Mouse (Mus musculus): ENCODE results near the gene Etv4. TPM values are rescaled to one million over a fixed set of nuclear protein-coding genes. Genes with fewer than 3 reads are reported as not detected.

Etv4 gene
- polyA plus RNA-seq, 1 experiment from 2014 or later, result 12.5 TPM

DNA sequence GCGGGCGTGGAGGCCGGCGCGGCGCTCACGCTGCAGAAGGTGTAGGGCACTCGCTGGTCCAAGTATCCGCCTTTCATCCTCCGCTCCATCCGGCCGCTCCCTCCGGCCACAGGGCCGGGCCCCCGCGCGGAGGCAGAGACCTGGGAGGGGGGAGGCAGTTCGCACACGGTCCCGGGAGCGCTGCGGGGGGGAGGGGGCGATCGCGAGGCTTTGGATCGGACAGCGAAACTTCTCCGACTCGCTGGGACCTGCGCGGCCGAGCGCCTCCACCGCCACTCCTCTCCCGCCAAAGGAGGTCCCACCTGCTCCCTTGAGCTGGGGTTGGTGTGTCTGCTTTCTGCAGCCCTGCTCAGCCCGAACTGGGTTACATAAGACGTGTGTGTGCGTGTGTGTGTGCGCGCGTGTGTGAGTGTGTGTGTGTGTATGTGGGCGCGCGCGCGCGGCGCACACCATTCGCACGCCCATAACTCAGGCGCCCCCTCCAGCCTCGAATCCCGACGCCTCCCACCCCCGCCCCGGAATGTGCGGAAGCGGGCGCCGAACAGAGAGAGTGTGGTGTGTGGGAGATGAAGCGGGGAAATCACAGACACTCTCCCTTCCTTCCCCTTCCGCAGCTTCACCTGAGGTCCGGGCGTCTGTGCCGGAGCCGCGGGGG is 556 bp downstream of the Etv4 start:
- Histone ChIP-seq H3K27ac (peak overlapping the region; percentile 59), H3K4me1 (peaks cover 19% of the 10 kb centered on the region), H3K9ac (peak overlapping the region; percentile 31), H3K27me3 (peaks cover 72% of the 10 kb centered on the region), H3K4me3 (peak overlapping the region; percentile 52), H3K9me3 (no peaks in the 10 kb centered on the region), H3K4me2 (peak overlapping the region; percentile 97), H3K36me3 (no peaks in the 10 kb centered on the region)
- ATAC-seq (ENCODE audit: borderline replicate concordance, extremely low read depth, low FRiP score, low TSS enrichment), result peak; percentile 62
- 0% methylated on average over 44 of the region's 67 CpGs for WGBS

DNA sequence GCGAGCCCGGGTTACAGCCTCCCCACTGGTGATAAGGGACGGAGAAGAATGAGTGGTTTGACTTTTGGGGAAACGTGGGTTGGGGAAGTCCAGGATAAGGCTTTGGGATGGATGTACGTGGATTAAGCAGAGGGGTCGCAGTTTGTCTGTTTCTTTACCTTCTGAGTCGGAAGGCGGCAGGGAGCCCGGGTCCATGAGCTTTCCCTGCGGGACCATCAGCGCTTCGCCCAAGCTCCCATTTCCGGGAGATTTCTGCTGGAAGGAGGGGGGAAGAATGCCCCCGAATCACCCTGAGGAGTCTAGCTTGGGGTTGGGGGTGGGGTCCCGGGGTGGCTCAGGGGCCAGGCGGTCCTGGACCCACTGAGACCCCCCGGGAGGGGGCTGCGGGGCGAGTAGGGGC is 1.1 kb downstream of the Etv4 start:
- Histone ChIP-seq H3K4me3 (peak overlapping the region; percentile 52), H3K9me3 (no peaks in the 10 kb centered on the region), H3K4me2 (peak overlapping the region; percentile 97), H3K36me3 (no peaks in the 10 kb centered on the region), H3K27ac (peak overlapping the region; percentile 59; the same call in 1 of the 2 replicates), H3K27me3 (peaks cover 72% of the 10 kb centered on the region), H3K4me1 (peaks cover 19% of the 10 kb centered on the region), H3K9ac (peak overlapping the region; percentile 31)
- 2% methylated on average over 19 of the region's 19 CpGs for WGBS
- peak; percentile 15; the same call in 1 of the 2 replicates for ATAC-seq (ENCODE audit: borderline replicate concordance, extremely low read depth, low FRiP score, low TSS enrichment)

DNA sequence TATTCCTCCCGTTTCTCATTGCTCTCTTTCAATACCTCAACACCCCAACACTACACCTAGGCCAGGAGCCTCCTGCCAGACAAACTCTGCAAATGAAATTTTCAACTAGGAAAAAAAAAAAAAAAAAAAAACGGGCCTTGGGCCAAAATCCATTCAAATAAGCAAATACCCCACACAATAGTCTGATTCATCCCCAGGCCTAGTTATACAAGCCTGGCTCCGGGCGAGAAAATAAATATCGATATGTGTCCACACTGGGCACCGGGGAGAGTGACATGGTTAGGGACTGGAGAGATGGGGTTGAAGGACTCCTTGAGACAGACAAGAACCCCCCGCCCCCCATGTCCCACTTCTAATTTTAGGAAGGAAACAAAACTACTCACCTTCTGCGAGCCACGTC is 1.6 kb downstream of the Etv4 start:
- H3K9me3 ChIP-seq, result no peaks in the 10 kb centered on the region
- 16% methylated on average over 9 of the region's 9 CpGs for WGBS
- no peaks in the 10 kb centered on the region for H3K36me3 ChIP-seq
- H3K27me3 ChIP-seq, result peaks cover 69% of the 10 kb centered on the region
- peaks cover 19% of the 10 kb centered on the region for H3K4me1 ChIP-seq
- H3K4me3 ChIP-seq, result peak overlapping the region; percentile 52
- no peak overlapping the region for H3K9ac ChIP-seq
- 0 out of 2 replicates have a peak overlapping the region, but pooled peaks have one; percentile 59 for H3K27ac ChIP-seq
- H3K4me2 ChIP-seq, result peak overlapping the region; percentile 97
- no peak for ATAC-seq (ENCODE audit: borderline replicate concordance, extremely low read depth, low FRiP score, low TSS enrichment)

DNA sequence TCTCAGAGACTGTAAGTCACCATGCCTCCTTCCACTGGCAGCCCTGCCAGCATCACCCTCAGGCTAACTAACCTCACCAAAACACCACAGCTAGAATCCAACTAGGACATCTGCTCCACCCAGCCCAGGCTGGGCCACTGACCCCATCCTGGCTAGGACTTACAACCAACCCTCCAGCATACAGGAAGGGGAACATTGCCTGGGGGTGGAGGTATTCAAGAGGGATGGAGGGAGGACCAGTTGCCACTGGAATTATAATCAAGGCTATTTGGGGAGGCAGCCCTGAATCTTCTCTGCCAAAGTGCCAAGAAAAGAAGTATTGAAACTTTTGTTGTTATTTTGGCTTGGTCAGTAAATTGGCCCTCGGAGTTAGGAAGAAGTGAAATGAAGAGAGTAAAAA is 2.0 kb downstream of the Etv4 start:
- peaks cover 64% of the 10 kb centered on the region for H3K27me3 ChIP-seq
- no peak overlapping the region for H3K4me3 ChIP-seq
- peak overlapping the region; percentile 97; the same call in 1 of the 2 replicates for H3K4me2 ChIP-seq
- H3K9me3 ChIP-seq, result no peaks in the 10 kb centered on the region
- H3K9ac ChIP-seq, result no peak overlapping the region
- WGBS, result 55% methylated on average over 1 of the region's 1 CpGs
- H3K36me3 ChIP-seq, result no peaks in the 10 kb centered on the region
- H3K27ac ChIP-seq, result no peak overlapping the region
- ATAC-seq (ENCODE audit: borderline replicate concordance, extremely low read depth, low FRiP score, low TSS enrichment), result no peak
- H3K4me1 ChIP-seq, result peaks cover 19% of the 10 kb centered on the region

DNA sequence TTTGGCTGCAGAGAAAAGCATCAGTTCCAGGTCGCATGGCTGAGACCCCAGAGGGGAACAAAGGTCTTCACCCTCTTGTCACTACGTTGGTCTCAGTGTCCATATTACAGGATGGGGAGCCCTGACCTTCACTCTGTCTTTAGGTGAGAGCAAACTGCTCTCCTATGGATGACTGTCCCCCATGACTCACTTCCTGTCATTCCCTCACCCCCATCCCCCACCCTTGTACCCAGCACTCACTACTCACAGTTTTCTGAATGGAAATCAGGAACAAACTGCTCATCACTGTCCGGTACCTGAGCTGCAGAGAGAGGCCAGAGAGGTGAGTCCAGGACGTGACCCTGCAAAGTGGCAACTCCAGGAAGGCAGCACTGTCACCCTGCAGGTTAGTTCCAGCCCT is 8.3 kb downstream of the Etv4 start:
- Histone ChIP-seq H3K9ac (no peak overlapping the region), H3K4me2 (no peak overlapping the region), H3K27ac (no peak overlapping the region), H3K9me3 (no peaks in the 10 kb centered on the region), H3K36me3 (no peaks in the 10 kb centered on the region), H3K4me1 (peaks cover 13% of the 10 kb centered on the region), H3K4me3 (no peak overlapping the region), H3K27me3 (peaks cover 15% of the 10 kb centered on the region)
- WGBS, result 73% methylated on average over 4 of the region's 4 CpGs
- ATAC-seq (ENCODE audit: borderline replicate concordance, extremely low read depth, low FRiP score, low TSS enrichment), result no peak

DNA sequence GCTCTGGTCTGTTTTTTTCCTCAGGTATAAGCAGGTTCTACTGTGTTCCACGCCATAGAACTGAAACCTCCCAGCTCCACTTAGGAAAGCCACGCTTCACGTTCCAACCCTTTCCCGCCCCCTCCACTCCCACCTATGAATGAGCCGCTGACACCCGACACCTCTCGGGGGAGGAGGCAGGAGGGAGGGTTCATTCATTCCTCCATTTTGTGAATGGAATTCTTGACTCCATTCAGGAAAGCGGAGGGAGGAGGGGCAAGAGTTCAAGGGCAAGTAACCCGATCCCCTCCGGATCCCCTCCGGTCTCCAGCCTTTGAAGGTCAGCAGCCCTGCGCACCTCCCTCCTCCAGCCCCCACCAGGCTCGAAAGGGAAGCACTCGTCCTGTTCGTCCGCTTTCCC is 12.7 kb downstream of the Etv4 start:
- under 1% methylated on average over 16 of the region's 16 CpGs for WGBS
- peaks cover 8% of the 10 kb centered on the region for H3K27me3 ChIP-seq
- no peak overlapping the region for H3K9ac ChIP-seq
- peak overlapping the region; percentile 27 for H3K4me3 ChIP-seq
- H3K4me1 ChIP-seq, result peaks cover 15% of the 10 kb centered on the region
- H3K4me2 ChIP-seq, result peak overlapping the region; percentile 59
- H3K36me3 ChIP-seq, result peaks cover 18% of the 10 kb centered on the region
- no peak overlapping the region for H3K27ac ChIP-seq
- H3K9me3 ChIP-seq, result no peaks in the 10 kb centered on the region
- peak; percentile 72; the same call in 1 of the 2 replicates for ATAC-seq (ENCODE audit: borderline replicate concordance, extremely low read depth, low FRiP score, low TSS enrichment)

DNA sequence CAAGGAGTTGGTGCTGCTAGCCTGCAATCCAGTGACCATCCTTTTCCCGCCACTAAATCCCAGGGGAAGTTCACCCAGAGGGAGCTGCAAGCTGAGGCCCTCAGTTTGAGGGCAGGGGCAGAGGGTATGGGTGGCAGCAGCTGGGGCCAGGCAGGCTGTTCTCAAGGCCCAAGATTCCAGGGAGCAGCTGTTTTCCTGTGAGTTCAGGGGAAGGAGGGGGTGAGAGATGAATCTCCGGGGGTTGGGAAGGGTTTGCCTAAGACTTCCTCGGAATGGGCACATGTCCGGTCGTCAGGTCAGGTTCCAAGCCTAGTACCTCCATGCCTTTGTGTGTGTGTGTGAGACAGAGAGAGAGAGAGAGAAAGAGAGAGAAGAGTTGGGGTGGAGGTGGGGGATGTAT is 13.1 kb downstream of the Etv4 start:
- peak; percentile 23; the same call in 1 of the 2 replicates for ATAC-seq (ENCODE audit: borderline replicate concordance, extremely low read depth, low FRiP score, low TSS enrichment)
- H3K27ac ChIP-seq, result no peak overlapping the region
- 10% methylated on average over 5 of the region's 5 CpGs for WGBS

DNA sequence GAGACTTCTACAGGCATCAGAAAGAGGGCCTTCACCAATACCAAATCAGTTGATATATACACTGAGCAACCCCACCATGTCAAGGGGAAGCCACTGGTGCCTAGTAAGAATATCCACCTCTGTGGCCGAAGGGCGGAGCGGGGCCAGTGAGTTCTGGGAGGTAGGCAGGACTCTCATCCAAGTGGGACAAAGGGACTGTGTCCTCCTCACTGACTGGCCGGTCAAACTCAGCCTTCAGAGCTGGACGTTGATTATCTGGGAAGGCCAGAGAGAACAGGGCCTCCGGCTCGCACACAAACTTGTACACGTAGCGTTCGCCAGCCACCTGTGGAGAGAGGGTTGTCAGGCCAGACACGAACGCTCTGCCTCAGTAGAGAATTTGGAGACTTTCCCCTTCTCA is 14.9 kb downstream of the Etv4 start:
- Histone ChIP-seq H3K27ac (no peak overlapping the region), H3K9ac (no peak overlapping the region), H3K4me2 (no peak overlapping the region), H3K4me1 (peaks cover 15% of the 10 kb centered on the region), H3K36me3 (peaks cover 39% of the 10 kb centered on the region), H3K9me3 (no peaks in the 10 kb centered on the region), H3K4me3 (no peak overlapping the region), H3K27me3 (peaks cover 8% of the 10 kb centered on the region)
- ATAC-seq (ENCODE audit: borderline replicate concordance, extremely low read depth, low FRiP score, low TSS enrichment), result no peak
- 91% methylated on average over 12 of the region's 12 CpGs for WGBS

More for the DNA sequence above, 13.1 kb downstream of the Etv4 start:
- Histone ChIP-seq H3K36me3 (peaks cover 22% of the 10 kb centered on the region), H3K27me3 (peaks cover 8% of the 10 kb centered on the region), H3K9ac (no peak overlapping the region), H3K4me3 (peak overlapping the region; percentile 27; the same call in 1 of the 2 replicates), H3K4me2 (peak overlapping the region; percentile 59), H3K9me3 (no peaks in the 10 kb centered on the region), H3K4me1 (peaks cover 15% of the 10 kb centered on the region)

DNA sequence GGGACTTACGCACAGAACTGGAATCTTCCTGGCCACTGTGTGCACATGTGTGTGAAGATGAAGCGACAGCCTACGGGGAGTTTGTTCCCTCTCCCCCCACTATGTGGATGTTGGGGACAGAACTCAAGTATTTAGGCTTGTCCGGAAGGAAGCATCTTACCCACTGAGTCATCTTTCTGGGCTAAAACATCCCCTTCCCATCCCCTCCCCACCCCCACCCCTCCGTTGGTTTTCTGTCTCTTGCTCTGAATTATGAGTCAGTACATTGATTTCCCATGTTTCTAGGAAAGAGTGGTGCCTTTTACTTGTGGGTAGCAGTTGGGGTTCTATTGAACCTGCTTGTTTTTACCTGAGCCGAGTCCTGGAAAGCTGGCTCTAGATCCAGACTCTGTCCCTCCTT is 16.4 kb downstream of the Etv4 start:
- 87% methylated on average over 6 of the region's 6 CpGs for WGBS
- H3K4me3 ChIP-seq, result no peak overlapping the region
- peaks cover 52% of the 10 kb centered on the region for H3K36me3 ChIP-seq
- H3K4me1 ChIP-seq, result peaks cover 15% of the 10 kb centered on the region
- no peaks in the 10 kb centered on the region for H3K9me3 ChIP-seq
- peaks cover 5% of the 10 kb centered on the region for H3K27me3 ChIP-seq
- no peak for ATAC-seq (ENCODE audit: borderline replicate concordance, extremely low read depth, low FRiP score, low TSS enrichment)
- no peak overlapping the region for H3K27ac ChIP-seq
- no peak overlapping the region for H3K9ac ChIP-seq
- no peak overlapping the region for H3K4me2 ChIP-seq

DNA sequence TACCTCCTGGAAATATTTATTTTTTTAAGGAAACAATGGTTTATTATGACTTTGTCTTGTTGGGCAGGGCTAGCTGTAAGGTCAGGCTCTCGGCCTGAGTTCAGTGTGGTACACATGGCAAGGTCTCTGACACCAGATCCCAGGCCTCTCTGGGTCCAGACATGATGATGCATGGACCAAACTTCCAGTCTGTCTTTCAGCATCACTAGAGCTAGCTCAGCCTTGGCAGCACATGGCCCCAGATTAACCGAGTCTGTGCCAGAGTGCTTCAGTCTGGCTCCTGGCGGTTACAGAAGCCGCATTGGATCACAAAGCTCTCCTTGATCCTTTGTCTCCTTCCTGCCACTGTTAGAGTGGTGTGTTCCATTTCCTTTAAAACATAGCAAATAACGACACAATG is 17.8 kb downstream of the Etv4 start:
- Histone ChIP-seq H3K9me3 (no peaks in the 10 kb centered on the region), H3K27me3 (no peaks in the 10 kb centered on the region), H3K9ac (no peak overlapping the region), H3K36me3 (peaks cover 56% of the 10 kb centered on the region), H3K4me2 (no peak overlapping the region), H3K27ac (no peak overlapping the region), H3K4me1 (peaks cover 7% of the 10 kb centered on the region), H3K4me3 (no peak overlapping the region)
- WGBS, result 70% methylated on average over 5 of the region's 5 CpGs
- no peak for ATAC-seq (ENCODE audit: borderline replicate concordance, extremely low read depth, low FRiP score, low TSS enrichment)

DNA sequence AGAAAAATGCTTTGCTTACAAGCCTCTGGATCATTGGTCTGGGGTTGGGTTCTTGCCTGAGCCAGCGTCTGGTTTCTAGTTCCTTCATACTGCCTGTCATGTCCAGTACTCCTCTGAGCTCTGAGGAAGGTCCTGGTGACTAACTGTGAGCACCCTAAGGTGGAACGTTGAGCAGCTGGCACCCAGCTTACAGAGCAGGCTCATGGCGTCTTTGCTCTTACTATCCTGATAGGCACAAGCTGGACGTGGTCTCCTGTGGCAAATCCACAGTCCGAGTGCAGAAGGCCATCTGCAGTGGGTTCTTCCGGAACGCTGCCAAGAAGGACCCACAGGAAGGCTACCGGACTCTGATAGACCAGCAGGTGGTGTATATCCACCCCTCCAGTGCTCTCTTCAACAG is 20.6 kb downstream of the Etv4 start:
- WGBS, result 94% methylated on average over 8 of the region's 8 CpGs
- H3K4me2 ChIP-seq, result no peak overlapping the region
- H3K4me3 ChIP-seq, result no peak overlapping the region
- H3K9ac ChIP-seq, result no peak overlapping the region
- H3K27me3 ChIP-seq, result no peaks in the 10 kb centered on the region
- no peaks in the 10 kb centered on the region for H3K4me1 ChIP-seq
- ATAC-seq (ENCODE audit: borderline replicate concordance, extremely low read depth, low FRiP score, low TSS enrichment), result no peak
- no peaks in the 10 kb centered on the region for H3K9me3 ChIP-seq
- peaks cover 75% of the 10 kb centered on the region for H3K36me3 ChIP-seq
- no peak overlapping the region for H3K27ac ChIP-seq

DNA sequence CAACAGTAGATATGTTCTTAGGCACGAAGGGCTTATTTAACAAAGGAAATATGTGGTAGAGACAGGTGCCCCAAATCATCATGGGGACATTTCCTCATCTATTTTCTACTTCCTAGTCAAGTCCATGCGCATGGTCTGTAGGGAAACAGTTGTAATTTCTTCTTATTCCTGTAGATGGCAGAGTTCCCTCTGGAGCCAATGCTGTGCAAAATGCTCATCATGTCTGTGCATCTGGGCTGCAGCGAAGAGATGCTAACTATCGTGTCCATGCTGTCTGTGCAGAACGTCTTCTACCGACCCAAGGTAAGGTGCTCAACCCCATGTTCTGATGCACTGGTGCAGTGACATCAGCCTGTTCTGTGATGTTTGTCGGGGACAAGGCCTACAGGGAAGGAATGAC is 21.4 kb downstream of the Etv4 start:
- H3K4me3 ChIP-seq, result no peak overlapping the region
- H3K9ac ChIP-seq, result no peak overlapping the region
- no peaks in the 10 kb centered on the region for H3K9me3 ChIP-seq
- no peak overlapping the region for H3K4me2 ChIP-seq
- peaks cover 80% of the 10 kb centered on the region for H3K36me3 ChIP-seq
- no peak for ATAC-seq (ENCODE audit: borderline replicate concordance, extremely low read depth, low FRiP score, low TSS enrichment)
- H3K27ac ChIP-seq, result no peak overlapping the region
- no peaks in the 10 kb centered on the region for H3K4me1 ChIP-seq
- 49% methylated on average over 7 of the region's 7 CpGs for WGBS
- no peaks in the 10 kb centered on the region for H3K27me3 ChIP-seq
